Mouse (Mus musculus) right cerebral cortex, postnatal 36 days (tissue): ENCODE data around the gene Prss29.

Source experiments
- DNase-seq, 2 experiments: peaks; one replicate each; pipeline ENCODE4 v3.0.0; 2022; ENCODE audit warnings: low spot score in 2 of 2, mixed read lengths in 1 of 2

Prss29 gene

DNA sequence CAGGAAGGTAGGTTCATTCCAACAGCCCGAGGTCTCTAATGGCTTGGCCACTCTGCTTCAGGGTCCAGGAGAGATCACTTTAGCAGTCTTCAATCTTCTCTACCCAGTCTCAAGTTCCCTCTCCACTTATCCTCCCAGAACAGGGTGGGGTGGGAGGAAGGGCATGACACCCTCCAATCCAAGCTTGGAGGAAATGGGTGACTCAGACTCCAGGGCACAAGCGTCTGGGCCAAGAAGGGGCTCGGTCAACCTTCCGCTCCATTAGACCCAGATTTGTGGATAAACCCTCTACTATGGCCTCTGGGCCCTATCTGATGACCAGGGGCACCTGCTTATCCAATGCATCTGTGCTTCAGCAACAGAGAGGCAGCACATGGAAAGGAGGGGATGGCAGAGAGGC lies 27.0 kb downstream of the Prss29 start, which contains the start of gene Tpsab1:
Gene Tpsab1, minus strand, starts transcription at position 101 of the 400 bp plus-strand sequence.
- DNase-seq, result no peak

DNA sequence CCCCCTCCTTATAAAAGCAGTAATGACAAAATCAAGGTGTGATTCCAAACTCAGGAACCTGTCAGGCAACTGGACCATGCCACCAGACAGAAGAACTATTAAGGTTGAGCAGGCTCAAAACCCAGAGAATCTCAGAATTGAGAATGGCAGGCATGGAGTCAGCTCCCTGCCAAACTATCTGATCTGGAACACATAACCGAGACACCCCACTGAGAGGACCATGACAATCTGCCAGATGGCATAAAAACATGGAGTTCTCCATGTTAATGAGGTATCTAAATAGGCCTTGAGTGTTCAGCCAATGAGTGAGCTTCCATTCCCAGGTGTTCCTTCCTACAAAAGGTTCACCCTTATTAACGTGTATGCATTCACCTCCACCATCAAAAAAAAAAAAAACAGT lies 42.8 kb downstream of the Prss29 start:
- DNase-seq, result no peak

- DNase-seq, result no peak
Measured at GRCm38 (mm10) chr17:25363726-25364125, 45.3 kb downstream of the Prss29 start.

GRCm38 (mm10) chr17:25366005-25366404 lies 47.6 kb downstream of the Prss29 start, which contains the start of gene Tpsb2:
Gene Tpsb2 (plus strand): TSS chr17:25366305.
- no peak for DNase-seq

- DNase-seq, result no peak
Measured at GRCm38 (mm10) chr17:25368973-25369372, 50.5 kb downstream of the Prss29 start, which contains the start of gene Tpsg1. Gene Tpsg1 (plus strand): TSS chr17:25369273.
